21 mouse cellular contexts compared by ENCODE assay signal in the genomic region with DNA sequence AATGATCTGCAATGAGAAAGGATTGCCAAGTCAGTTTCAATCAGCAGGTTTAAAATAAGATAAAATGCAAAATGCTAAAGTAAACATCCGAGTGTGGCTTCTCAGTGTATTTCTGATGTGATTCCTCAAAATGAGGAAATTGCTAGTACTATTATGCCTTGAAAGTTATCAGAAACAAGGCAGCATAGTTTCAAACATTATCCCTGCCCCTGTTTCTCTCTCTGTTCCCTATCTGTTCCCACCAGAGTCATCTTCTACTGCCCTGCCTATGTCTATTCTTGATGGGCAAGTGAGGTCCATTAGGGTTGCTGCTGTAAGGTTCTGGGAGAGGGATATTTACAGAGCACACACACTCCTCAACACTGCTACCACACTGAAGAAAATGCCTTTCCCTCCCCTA. TPM values are rescaled to one million over a fixed set of nuclear protein-coding genes. Genes with fewer than 3 reads are reported as not detected.
DNase-seq lines count a peak whose midpoint lies in the region; ATAC-seq and TF ChIP-seq lines count a peak whose summit lies in the region.
"Had no signal": no experiment of that assay in that cellular context is flagged by ENCODE, and none has a peak within 500 bp of the region (broad histone marks: within the 10 kb centered on the region; RNA-seq: fewer than 3 reads in every experiment).

No protein-coding gene starts in this region.

- in situ Hi-C loops in CH12.LX (cut with MboI; ENCODE audit: low pct_ligation_motif_present, low pct_unique_long_range_greater_than_20kb, low sequenced_read_pairs), result loop anchor here (5.0 to 10.0 kb wide), 2 partner anchors 178 to 244 kb away; no protein-coding TSS in a partner anchor

- H3K36me3 ChIP-seq in limb, embryonic 11.5 days (ENCODE audit: control insufficient read depth, insufficient read depth, low read length), result no peaks in the 10 kb centered on the region
- H3K36me3 ChIP-seq in limb, embryonic 10.5 days, result peaks cover 7% of the 10 kb centered on the region
- H3K36me3 ChIP-seq in CH12.LX (replicated peaks in 1 of 2; ENCODE audit: control insufficient read depth in 1 of 2, insufficient read depth in 1 of 2, low read length in 1 of 2) (peaks cover 6 to 29% of the 10 kb centered on the region in 2 experiments), MEL (ENCODE audit: control insufficient read depth in 1 of 2, insufficient read depth in 2 of 2, low read length in 2 of 2) (peaks cover 0 to 12% of the 10 kb centered on the region in 2 experiments; a peak in 2 of 4 replicates)
- H3K36me3 ChIP-seq in kidney, embryonic 14.5 days (ENCODE audit: control insufficient read depth, insufficient read depth, low read length), result no peaks in the 10 kb centered on the region; the same call in 1 of the 2 replicates
- H3K36me3 ChIP-seq: embryonic facial prominence, embryonic 12.5 days; hindbrain, embryonic 15.5 days had no signal

- H3K4me3 ChIP-seq in limb, embryonic 11.5 days (ENCODE audit: low read depth, low read length), result no peak overlapping the region
- H3K4me3 ChIP-seq in limb, embryonic 10.5 days, result no peak overlapping the region
- H3K4me3 ChIP-seq in CH12.LX (replicated peaks in 1 of 3; ENCODE audit: low read depth in 2 of 3, low read length in 2 of 3, poor library complexity in 1 of 3) (no peak overlapping the region), MEL (ENCODE audit: control insufficient read depth in 1 of 2, insufficient read depth in 1 of 2, low read depth in 2 of 2, low read length in 2 of 2) (no peak overlapping the region)
- H3K4me3 ChIP-seq in kidney, embryonic 14.5 days (ENCODE audit: low read length), result no peak overlapping the region
- H3K4me3 ChIP-seq: embryonic facial prominence, embryonic 12.5 days; embryonic facial prominence, embryonic 15.5 days; hindbrain, embryonic 12.5 days; hindbrain, embryonic 15.5 days had no signal

- DNase-seq in limb, embryonic 11.5 days (ENCODE audit: low spot score), result no peak
- DNase-seq in limb, embryonic 10.5 days (ENCODE audit: low spot score), result no peak
- DNase-seq in CH12.LX (ENCODE audit: extremely low read depth) (no peak), MEL (ENCODE audit: low read depth, low spot score) (peak; percentile 67), MN1 (ENCODE audit: low spot score) (no peak)
- DNase-seq: adrenal gland, postnatal 10 days; adrenal gland, postnatal 36 days; cerebellum, adult 11 months; cerebellum, adult 2 months; cerebellum, adult 9-11 months; cerebellum, postnatal 25 days; forebrain, postnatal 0 days; gastrocnemius, postnatal 25 days had no signal

- no peak overlapping the region for H3K27ac ChIP-seq in limb, embryonic 11.5 days (replicated peaks; ENCODE audit: low read depth, low read length)
- no peak overlapping the region for H3K27ac ChIP-seq in limb, embryonic 10.5 days
- 0 out of 2 replicates have a peak overlapping the region, but pooled peaks have one; percentile 11 for H3K27ac ChIP-seq in CH12.LX (ENCODE audit: insufficient read depth, low read depth)
- H3K27ac ChIP-seq in MEL (ENCODE audit: control insufficient read depth, low read depth, low read length), result peak overlapping the region; percentile 14; the same call in 1 of the 2 replicates
- no peak overlapping the region for H3K27ac ChIP-seq in kidney, embryonic 14.5 days (ENCODE audit: low read depth, low read length)
- H3K27ac ChIP-seq: embryonic facial prominence, embryonic 12.5 days; embryonic facial prominence, embryonic 15.5 days; hindbrain, embryonic 12.5 days; hindbrain, embryonic 15.5 days had no signal

- TF ChIP-seq RAD21 in CH12.LX (IDR thresholded peaks at IDR 0.05; ENCODE audit: low read depth, low read length) (no peak), MEL (IDR thresholded peaks at IDR 0.05; ENCODE audit: low read depth, low read length) (no peak; the same call in none of the 2 replicates)

- H3K9me3 ChIP-seq in limb, embryonic 11.5 days (ENCODE audit: control insufficient read depth, low read length), result no peaks in the 10 kb centered on the region
- no peaks in the 10 kb centered on the region for H3K9me3 ChIP-seq in limb, embryonic 10.5 days (replicated peaks)
- H3K9me3 ChIP-seq in CH12.LX (replicated peaks; ENCODE audit: low read length), result no peaks in the 10 kb centered on the region
- no peaks in the 10 kb centered on the region for H3K9me3 ChIP-seq in MEL (replicated peaks; ENCODE audit: insufficient read depth, low read length)
- no peaks in the 10 kb centered on the region for H3K9me3 ChIP-seq in kidney, embryonic 14.5 days (ENCODE audit: control insufficient read depth, low read length)
- H3K9me3 ChIP-seq: embryonic facial prominence, embryonic 12.5 days; embryonic facial prominence, embryonic 15.5 days; hindbrain, embryonic 12.5 days; hindbrain, embryonic 15.5 days had no signal

- H3K4me2 ChIP-seq in limb, embryonic 11.5 days (ENCODE audit: low read depth, severe bottlenecking), result no peak overlapping the region
- H3K4me2 ChIP-seq in CH12.LX (ENCODE audit: insufficient read depth, low read depth, poor library complexity, severe bottlenecking), result no peak overlapping the region
- H3K4me2 ChIP-seq in kidney, embryonic 14.5 days (replicated peaks; ENCODE audit: low read depth, low read length), result no peak overlapping the region
- H3K4me2 ChIP-seq: embryonic facial prominence, embryonic 12.5 days; embryonic facial prominence, embryonic 15.5 days; heart, embryonic 11.5 days; hindbrain, embryonic 12.5 days; hindbrain, embryonic 15.5 days had no signal

- H3K79me2 ChIP-seq in CH12.LX (replicated peaks; ENCODE audit: control insufficient read depth, extremely low read depth, insufficient read depth, poor library complexity, severe bottlenecking), result 0 out of 2 replicates have a peak, but pooled peaks cover 4% of the 10 kb centered on the region
- 0 out of 2 replicates have a peak, but pooled peaks cover 1% of the 10 kb centered on the region for H3K79me2 ChIP-seq in MEL (ENCODE audit: control insufficient read depth, insufficient read depth, low read length, poor library complexity)

- TF ChIP-seq EP300 in CH12.LX (IDR thresholded peaks at IDR 0.05; ENCODE audit: low read length), result no peak
- peak; percentile 80 to 89 for TF ChIP-seq EP300 in MEL (IDR thresholded peaks at IDR 0.05; ENCODE audit: low read depth in 1 of 2, low read length in 2 of 2)

- TF ChIP-seq CTCF in CH12.LX (conservative IDR thresholded peaks at IDR 0.05 in 1 of 2, IDR thresholded peaks at IDR 0.05 in 1 of 2; ENCODE audit: low read depth in 2 of 2, low read length in 2 of 2) (no peak), MEL (IDR thresholded peaks at IDR 0.05 in 2 of 3, conservative IDR thresholded peaks at IDR 0.05 in 1 of 3; ENCODE audit: control insufficient read depth in 1 of 3, insufficient read depth in 1 of 3, low read depth in 2 of 3, low read length in 3 of 3, poor library complexity in 1 of 3, severe bottlenecking in 1 of 3) (no peak)

- no peak for TF ChIP-seq POLR2A in CH12.LX (IDR thresholded peaks at IDR 0.05; ENCODE audit: low read depth, low read length)
- no peak for TF ChIP-seq POLR2A in MEL (IDR thresholded peaks at IDR 0.05; ENCODE audit: control insufficient read depth in 1 of 2, insufficient read depth in 1 of 2, low read depth in 1 of 2, low read length in 2 of 2, poor library complexity in 1 of 2)

- H3K9ac ChIP-seq in limb, embryonic 11.5 days (ENCODE audit: low read length), result no peak overlapping the region
- H3K9ac ChIP-seq in CH12.LX (ENCODE audit: insufficient read depth, low read depth) (no peak overlapping the region), MEL (ENCODE audit: control insufficient read depth, low read depth, low read length, poor library complexity, severe bottlenecking) (no peak overlapping the region)
- no peak overlapping the region for H3K9ac ChIP-seq in kidney, embryonic 14.5 days (ENCODE audit: low read depth, low read length)
- H3K9ac ChIP-seq: embryonic facial prominence, embryonic 12.5 days; embryonic facial prominence, embryonic 15.5 days; forebrain, postnatal 0 days; hindbrain, embryonic 12.5 days; hindbrain, embryonic 15.5 days had no signal

- dilution Hi-C loops in CH12.LX (cut with MboI; ENCODE audit: extremely low pct_ligation_motif_present, extremely low pct_unique_long_range_greater_than_20kb, low sequenced_read_pairs), result no loop called here

- 0 out of 2 replicates have a peak, but pooled peaks have one; percentile 31 for ATAC-seq in limb, embryonic 11.5 days (ENCODE audit: insufficient number of reproducible peaks, low FRiP score, low TSS enrichment, low read depth)
- ATAC-seq in megakaryocyte progenitor cell, adult 5-6 weeks (replicated peaks; ENCODE audit: poor library complexity), result 0 out of 2 replicates have a peak, but pooled peaks have one; percentile 5
- no peak for ATAC-seq in kidney, embryonic 14.5 days (ENCODE audit: low FRiP score, low TSS enrichment)

- H3K4me1 ChIP-seq in limb, embryonic 11.5 days (ENCODE audit: control insufficient read depth, insufficient read depth, low read length), result no peaks in the 10 kb centered on the region
- no peaks in the 10 kb centered on the region for H3K4me1 ChIP-seq in limb, embryonic 10.5 days
- peaks cover 6 to 45% of the 10 kb centered on the region in 2 experiments for H3K4me1 ChIP-seq in CH12.LX (ENCODE audit: control insufficient read depth in 1 of 2, insufficient read depth in 2 of 2)
- H3K4me1 ChIP-seq in MEL (ENCODE audit: control insufficient read depth in 1 of 2, insufficient read depth in 2 of 2, low read length in 2 of 2), result peaks cover 2 to 12% of the 10 kb centered on the region in 2 experiments
- no peaks in the 10 kb centered on the region for H3K4me1 ChIP-seq in kidney, embryonic 14.5 days (ENCODE audit: control insufficient read depth, insufficient read depth, low read length)
- H3K4me1 ChIP-seq: embryonic facial prominence, embryonic 12.5 days; hindbrain, embryonic 12.5 days; hindbrain, embryonic 15.5 days had no signal

- WGBS in limb, embryonic 11.5 days, result 88% methylated on average over 1 of the region's 1 CpGs
- 81% methylated on average over 1 of the region's 1 CpGs for WGBS in limb, embryonic 10.5 days
- WGBS in kidney, embryonic 14.5 days, result 93% methylated on average over 1 of the region's 1 CpGs

- no peaks in the 10 kb centered on the region for H3K27me3 ChIP-seq in limb, embryonic 11.5 days (ENCODE audit: control insufficient read depth, insufficient read depth, low read length)
- no peaks in the 10 kb centered on the region for H3K27me3 ChIP-seq in limb, embryonic 10.5 days (ENCODE audit: low read depth, poor library complexity, severe bottlenecking)
- H3K27me3 ChIP-seq in CH12.LX (replicated peaks) (no peaks in the 10 kb centered on the region), MEL (ENCODE audit: control insufficient read depth in 1 of 2, insufficient read depth in 2 of 2, low read length in 2 of 2) (no peaks in the 10 kb centered on the region)
- no peaks in the 10 kb centered on the region for H3K27me3 ChIP-seq in kidney, embryonic 14.5 days (ENCODE audit: control insufficient read depth, insufficient read depth, low read length)
- H3K27me3 ChIP-seq: embryonic facial prominence, embryonic 12.5 days; embryonic facial prominence, embryonic 15.5 days; hindbrain, embryonic 12.5 days; hindbrain, embryonic 15.5 days had no signal

RNA-seq across cellular contexts. Expression of gene Pln, which starts 11.8 kb away (rescaled TPM):
- 1.9 and 2.5 TPM in 2 replicates for polyA plus RNA-seq in limb, embryonic 11.5 days (2014; fragmentation: Nextera tagmentation; extraction: Ambion mirVana)
- polyA plus RNA-seq in limb, embryonic 10.5 days (2016; fragmentation: Nextera tagmentation; extraction: Ambion mirVana), result 1.6 and 1.8 TPM in 2 replicates
- total RNA-seq in CH12.LX (2012; rRNA removed), result 0.17 TPM in 1 of 2 replicates, not detected in the other
- not detected in 2 replicates for total RNA-seq in CH12.LX (2014; rRNA removed)
- not detected in 2 replicates for polyA plus RNA-seq in CH12.LX (2012; ENCODE audit: insufficient read length, low read depth)
- 0.92 and 1.3 TPM in 2 replicates for total RNA-seq in MEL (2012; rRNA removed)
- polyA plus RNA-seq in MEL (2012; ENCODE audit: insufficient read depth in 1 of 2, insufficient read length in 2 of 2, low read depth in 1 of 2, low replicate concordance in 2 of 2, missing spikeins in 1 of 2), result under 1 TPM in 1 of 2 experiments, not detected in 1; 0.22 TPM
- total RNA-seq in megakaryocyte progenitor cell, adult 5-6 weeks (2015), result 0.64 TPM in 1 of 2 replicates, not detected in the other
- total RNA-seq in megakaryocyte progenitor cell, adult 5-6 weeks (2017), result 0.07 and 0.21 TPM in 2 replicates
- polyA plus RNA-seq in kidney, embryonic 14.5 days (2014; fragmentation: Nextera tagmentation; extraction: Ambion mirVana), result 1.6 TPM in 2 replicates
- total RNA-seq: ES-E14 had no signal

RNA-seq across cellular contexts. Expression of gene Cep85l, which starts 30.5 kb away (rescaled TPM):
- 6.0 and 6.8 TPM in 2 replicates for polyA plus RNA-seq in limb, embryonic 11.5 days (2014; fragmentation: Nextera tagmentation; extraction: Ambion mirVana)
- polyA plus RNA-seq in limb, embryonic 10.5 days (2016; fragmentation: Nextera tagmentation; extraction: Ambion mirVana), result 4.8 and 6.1 TPM in 2 replicates
- total RNA-seq in CH12.LX (2012; rRNA removed), result 4.3 and 5.7 TPM in 2 replicates
- 4.2 and 4.3 TPM in 2 replicates for total RNA-seq in CH12.LX (2014; rRNA removed)
- polyA plus RNA-seq in CH12.LX (2012; ENCODE audit: insufficient read length, low read depth), result 4.4 and 5.0 TPM in 2 replicates
- 2.1 and 2.2 TPM in 2 replicates for total RNA-seq in MEL (2012; rRNA removed)
- 10 to 100 TPM in 1 of 2 experiments, 1 to 10 TPM in 1; 3.0 to 43.1 TPM for polyA plus RNA-seq in MEL (2012; ENCODE audit: insufficient read depth in 1 of 2, insufficient read length in 2 of 2, low read depth in 1 of 2, low replicate concordance in 2 of 2, missing spikeins in 1 of 2)
- 34.0 and 37.0 TPM in 2 replicates for total RNA-seq in megakaryocyte progenitor cell, adult 5-6 weeks (2015)
- total RNA-seq in megakaryocyte progenitor cell, adult 5-6 weeks (2017), result 34.9 and 44.2 TPM in 2 replicates
- 6.5 and 7.7 TPM in 2 replicates for polyA plus RNA-seq in kidney, embryonic 14.5 days (2014; fragmentation: Nextera tagmentation; extraction: Ambion mirVana)

Comparison
In these comparisons a context has a peak if more than half of its experiments do, and no peak if none do; other contexts are left out.
1. H3K27ac ChIP-seq: peak in CH12.LX (single experiment) and MEL (single experiment); none in limb, embryonic 11.5 days (single experiment), limb, embryonic 10.5 days (single experiment) and kidney, embryonic 14.5 days (single experiment).